Mouse (Mus musculus): Measurements from ENCODE around the gene Maco1.
A peak's percentile ranks its signal among the peaks of the same experiment; 100 is the strongest.

Gene Maco1

DNA sequence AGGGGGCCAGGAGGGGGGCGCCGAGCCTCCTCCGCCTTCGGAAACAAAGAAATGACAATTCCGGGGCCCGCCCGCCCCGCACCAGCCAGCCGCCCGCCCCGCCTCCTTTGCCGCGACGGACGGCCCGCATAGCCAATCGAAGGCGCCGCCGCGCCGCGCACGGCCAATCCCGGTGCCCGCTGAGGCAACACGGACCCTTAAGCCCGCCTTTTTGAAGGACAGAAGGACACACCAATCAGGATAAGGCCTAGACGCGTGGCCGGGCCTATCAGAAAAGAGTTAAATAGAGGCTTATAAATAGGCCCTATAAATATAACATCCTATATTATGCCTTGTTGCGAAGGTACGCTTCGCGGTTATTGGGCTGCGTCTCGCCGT is at the start of gene Maco1:
Gene Maco1, minus strand, starts transcription at position 87 of the 378 bp plus-strand sequence.
- DNase-seq = peak; percentile 99 to 100

DNA sequence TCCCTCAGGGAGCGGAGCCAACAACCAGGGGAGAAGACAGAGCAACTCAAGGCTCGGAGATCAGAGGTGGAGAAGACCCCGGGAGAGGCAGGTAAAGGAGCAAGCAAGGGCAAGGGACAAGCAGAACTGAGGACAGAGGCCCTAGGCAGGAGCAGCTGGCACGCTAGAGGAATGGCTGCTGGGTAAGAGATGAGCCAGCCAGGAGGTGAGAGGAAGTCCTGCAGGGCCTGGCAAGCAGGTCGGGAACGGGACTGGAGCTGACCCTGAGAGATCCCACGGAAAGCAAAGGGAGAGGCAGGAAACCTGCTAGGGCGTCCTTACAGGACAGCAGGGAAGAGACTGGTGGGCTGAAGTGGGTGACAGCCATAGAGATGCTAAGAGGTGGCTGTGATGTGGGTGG is 48.0 kb upstream of the Maco1 start:
- no peak for DNase-seq

DNA sequence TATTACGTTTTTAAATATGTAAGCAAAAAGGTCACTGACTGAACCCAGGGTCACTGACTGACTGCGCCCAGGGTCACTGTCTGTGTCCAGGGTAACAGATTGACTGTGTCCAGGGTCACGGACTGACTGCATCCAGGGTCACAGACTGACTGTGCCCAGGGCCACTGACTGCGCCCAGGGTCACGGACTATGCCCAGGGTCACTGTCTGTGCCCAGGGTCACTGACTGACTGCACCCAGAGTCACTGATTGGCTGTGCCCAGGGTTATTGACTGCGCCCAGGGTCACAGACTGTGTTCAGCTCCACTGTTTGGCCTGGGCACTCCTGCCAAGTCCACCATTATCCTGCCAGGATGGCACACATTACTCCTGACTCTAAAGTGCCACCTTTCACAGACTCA is 44.1 kb upstream of the Maco1 start:
- DNase-seq = peak in 1 of 2 experiments; percentile 24

DNA sequence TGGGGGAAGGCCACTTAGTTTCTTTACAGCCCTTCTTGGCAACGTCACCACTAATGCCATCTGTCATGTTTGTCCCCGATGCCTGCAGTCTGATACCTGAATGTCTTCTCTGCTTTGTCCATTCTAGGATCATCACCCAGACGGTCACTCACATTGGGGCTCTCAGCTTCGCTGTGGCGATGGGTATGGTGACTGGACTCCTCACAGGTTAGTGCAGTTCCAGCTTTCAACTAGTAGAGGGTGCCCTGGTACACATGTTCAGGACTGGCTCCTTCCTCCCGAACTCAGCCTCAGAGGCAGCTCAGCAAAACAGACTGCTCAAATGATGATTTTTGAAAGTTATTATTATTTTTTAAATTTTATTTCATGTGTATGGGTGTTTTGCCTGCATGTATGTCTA is 39.0 kb upstream of the Maco1 start:
- peak; percentile 36 to 66 for DNase-seq

DNA sequence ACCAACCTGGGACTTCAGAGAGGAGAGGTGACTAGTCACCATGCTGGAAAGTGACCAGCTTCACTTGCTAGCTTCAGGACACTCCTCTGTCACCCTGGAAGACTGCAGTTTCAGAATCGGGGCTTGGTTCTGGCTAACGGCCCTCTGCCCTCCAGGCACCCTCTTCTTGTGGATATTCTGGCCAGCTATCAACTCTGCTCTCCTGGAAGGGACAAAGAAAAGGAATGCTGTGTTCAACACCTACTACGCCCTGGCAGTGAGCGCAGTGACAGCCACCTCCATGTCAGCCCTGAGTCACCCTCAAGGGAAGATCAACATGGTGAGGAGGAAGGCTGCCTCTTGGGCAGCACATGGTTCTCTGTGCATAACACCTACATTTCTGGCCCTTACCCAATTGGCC is 31.2 kb upstream of the Maco1 start:
- no peak for DNase-seq

DNA sequence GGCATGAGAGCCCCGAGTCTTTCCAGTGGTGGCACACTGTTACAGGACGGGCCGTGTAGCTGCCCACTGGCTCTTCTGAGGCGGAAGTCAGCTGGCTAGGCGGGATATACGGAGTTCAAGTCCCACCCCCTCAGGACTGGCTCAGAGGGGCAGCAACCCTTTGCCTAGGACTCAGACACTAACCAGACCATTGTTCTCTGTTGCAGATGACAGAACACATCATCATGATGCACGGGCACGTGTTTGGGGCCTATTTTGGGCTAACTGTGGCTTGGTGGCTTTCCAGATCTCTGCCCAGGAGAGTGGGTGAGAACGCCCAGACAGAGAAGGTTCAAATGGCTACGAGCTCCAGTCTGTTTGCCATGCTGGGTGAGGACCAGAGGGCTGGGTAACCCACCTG is 30.7 kb upstream of the Maco1 start:
- DNase-seq = no peak

DNA sequence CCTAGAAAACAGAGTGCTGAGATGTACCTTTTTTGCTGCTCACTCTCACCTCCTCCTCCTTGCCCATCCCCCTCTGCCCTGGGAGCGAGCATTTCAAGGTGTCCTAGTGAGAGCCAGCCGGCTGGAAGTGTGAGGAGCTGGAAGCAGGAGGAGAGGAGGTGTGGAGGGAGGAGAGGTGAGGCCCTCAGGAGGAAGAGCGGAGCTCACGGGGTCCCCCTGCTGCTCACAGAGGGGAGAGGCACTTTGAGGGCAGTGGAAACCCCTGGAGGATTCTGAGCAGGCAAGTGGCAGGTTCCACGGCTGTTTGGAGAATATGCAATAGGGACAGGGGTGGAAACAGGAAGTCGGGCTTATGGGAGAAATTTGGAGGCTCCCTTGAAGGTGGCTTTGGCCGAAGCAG is 30.1 kb upstream of the Maco1 start:
- peak; percentile 28 to 37 for DNase-seq

DNA sequence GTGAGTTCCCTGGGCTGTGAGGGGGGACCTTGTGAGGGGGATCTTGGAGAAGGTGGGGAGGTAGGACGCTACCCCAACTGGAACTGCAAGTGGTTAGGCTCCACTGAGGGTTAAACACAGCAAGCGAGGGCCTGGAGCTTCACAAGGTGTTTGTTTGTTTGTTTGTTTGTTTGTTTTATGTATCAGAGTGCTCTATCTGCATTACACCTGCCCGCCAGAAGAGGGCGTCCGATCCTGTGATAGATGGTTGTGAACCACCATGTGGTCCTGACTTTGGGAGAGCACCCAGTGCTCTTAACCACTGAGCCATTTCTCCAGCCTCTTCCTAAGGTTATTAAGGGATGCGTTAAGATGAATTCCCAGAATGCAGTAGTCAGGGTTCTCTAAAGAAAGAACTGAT is 26.9 kb upstream of the Maco1 start:
- peak in 1 of 2 experiments; percentile 17 for DNase-seq

DNA sequence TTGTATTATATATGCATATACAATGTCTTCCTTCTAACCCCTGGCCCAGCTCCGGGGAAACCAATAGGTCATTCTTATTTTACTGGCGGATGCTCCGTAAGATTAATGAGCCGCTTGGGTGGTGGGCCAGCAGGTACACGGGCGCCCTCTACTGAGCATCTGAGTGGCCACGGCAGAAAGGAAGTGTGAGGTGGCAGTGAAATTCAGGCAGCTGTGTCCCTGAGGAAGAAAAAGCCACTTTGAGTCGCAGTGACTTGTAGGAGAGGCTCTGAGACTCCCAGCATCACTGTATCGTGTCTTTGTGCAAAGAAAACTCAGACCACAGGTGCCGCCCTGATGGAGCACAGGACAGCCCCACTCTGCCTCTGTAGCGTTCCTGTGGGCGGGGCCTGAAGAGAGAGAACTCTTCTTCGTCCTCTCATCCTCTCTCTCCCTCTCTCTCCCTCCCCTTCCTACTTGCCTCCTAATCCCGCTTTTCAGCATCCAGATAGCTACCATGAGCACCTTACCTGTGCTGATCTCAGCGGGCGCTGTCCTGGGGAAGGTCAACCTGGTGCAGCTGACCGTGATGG is 26.4 kb upstream of the Maco1 start:
- peak; percentile 59 to 83 for DNase-seq

DNA sequence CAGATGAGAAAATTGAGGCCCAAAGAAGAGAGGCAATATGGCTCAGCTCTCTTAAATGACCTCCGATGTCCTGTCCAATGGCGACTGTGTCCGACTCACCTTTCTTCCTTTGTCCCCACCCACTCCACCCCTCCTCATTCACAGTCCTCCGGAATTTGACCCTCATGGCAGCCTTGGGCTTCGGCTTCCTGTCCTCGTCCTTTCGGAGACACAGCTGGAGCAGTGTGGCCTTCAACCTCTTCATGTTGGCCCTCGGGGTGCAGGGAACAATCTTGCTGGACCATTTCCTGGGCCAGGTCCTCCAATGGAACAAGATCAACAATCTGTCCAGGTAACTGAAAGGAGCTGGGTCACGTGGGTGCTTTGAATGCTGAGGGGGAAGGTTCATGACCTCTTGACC is 23.0 kb upstream of the Maco1 start:
- DNase-seq = no peak

DNA sequence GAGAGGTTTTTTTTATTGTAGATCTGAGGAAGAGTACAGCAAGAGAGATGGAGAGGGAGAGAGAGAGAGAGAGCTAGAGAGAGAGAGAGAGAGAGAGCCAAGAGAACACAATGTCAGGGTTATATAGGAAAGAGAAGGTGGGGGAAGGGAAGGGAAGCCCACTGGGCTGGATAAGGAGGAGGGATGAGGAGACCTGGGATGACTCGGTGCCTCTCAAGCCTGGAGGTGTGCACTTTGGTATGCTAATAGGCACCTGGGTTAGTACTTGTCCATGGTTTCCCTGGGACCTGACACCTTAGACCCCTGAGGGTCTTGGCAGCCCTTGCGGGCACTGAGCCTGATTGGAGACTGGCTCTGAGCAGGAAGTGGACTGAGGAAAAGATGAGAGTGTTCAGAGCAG is 18.8 kb upstream of the Maco1 start:
- no peak for DNase-seq

DNA sequence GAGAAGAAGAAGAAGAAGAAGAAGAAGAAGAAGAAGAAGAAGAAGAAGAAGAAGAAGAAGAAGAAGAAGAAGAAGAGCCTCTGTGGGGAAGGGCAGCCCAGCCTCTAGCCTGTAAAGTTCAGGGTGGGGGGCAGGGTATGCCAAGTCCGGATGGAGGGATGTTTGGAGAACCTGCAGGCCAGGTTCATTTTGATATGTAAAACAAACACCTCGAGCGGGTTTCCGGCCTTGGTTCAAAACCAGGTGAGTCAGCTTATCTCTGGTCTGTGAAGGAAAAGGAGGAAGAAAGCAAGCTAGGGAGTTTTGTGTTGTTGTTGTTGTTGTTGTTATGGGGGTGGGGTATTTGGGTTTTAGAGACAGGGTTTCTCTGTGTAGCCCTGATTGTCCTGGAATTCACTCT is 18.3 kb upstream of the Maco1 start:
- no peak for DNase-seq

DNA sequence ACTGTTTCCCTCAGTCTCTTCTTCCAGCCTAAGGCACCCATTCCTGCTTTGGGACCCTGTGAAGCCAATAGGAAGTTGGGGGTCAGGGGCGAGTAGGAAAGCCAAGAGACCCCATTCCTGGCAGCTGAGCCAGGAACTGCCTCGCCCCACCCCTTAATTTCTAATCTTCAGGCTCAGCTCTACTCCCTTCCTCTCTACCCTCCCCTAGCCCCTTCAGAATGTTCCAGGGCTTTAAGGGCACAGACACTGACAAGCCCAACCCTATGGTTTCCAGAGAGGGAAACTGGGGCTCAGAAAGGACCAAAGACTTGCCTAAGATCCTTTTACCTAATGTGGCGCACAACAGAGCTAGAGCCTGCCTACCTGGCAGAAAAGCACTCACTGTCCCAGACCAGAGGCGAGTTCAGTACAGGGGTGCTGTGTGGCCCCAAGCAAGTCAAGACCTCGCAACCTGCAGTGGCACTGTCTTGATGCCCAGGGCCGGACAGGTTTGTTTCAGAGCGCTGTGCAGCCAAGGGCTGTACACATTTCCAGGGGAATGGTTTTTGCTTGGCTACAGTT is 16.8 kb upstream of the Maco1 start:
- DNase-seq = no peak

DNA sequence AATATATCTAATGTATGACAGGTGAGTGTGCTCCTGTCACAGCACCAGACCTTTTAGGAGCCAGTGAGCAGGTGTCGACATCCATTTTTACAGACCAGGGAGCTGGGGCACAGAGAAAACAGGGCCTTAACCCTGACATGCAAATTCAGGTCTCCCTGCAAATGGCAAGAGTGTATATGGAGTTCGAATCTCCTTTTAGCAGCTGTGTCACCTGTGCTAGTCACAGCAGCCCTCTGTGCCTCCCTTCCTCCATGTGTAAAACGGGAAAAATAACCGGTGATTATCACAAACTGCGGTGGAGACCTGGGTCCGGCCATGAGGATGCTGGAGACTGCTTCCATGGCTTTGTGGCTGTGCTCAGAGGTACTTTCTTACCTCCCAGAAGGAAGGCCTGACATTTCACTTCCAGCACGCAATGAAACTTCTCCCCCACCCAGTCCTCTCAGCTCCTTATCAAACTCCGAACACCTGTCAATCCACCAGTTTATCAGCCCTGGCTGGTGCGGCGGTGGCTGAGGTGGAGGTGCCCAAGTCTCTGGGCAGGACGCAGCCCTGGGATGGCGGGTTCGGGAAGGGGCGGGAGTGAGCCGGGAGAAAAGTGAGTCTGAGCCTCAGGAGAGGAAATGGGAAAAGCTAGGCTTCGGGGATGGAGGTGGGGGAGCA is 16.1 kb upstream of the Maco1 start:
- DNase-seq = no peak

DNA sequence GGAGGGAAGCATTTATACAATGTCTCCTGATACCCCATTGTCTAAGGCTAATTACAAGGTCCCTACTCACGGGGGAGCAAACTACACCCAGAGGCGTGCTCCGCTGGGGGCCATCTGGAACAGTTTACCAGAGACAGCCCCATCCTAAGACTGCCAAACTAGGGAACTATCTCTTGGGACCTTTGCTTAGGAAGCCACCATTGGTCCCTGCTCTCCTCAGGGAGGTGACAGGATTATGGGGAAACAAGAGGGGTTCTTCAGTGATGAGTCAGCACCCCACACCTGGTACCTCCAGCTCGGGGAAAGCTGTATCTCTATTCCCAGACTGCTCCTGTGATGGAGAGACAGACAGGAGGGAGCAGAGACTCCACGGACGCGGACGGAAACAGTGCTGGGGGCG is 15.3 kb upstream of the Maco1 start:
- DNase-seq = no peak

DNA sequence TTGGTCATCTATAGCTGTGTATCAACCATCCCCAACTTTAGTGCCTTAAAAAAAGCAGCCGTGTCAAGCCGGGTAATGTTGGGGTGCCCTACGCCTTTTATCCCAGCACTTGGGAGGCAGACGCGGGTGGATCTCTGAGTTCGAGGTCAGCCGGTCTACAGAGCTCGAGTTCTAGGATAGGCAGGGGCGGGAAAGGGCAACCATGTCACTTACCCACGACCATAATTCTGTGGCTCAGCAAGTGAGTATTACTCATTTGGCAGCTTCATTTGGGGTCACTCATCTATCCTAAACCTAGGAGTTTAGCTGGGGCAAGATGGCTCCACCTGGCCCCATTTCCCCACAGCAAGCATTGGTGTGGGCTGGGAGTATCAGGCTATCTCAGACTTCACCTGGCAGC is 14.9 kb upstream of the Maco1 start:
- no peak for DNase-seq

DNA sequence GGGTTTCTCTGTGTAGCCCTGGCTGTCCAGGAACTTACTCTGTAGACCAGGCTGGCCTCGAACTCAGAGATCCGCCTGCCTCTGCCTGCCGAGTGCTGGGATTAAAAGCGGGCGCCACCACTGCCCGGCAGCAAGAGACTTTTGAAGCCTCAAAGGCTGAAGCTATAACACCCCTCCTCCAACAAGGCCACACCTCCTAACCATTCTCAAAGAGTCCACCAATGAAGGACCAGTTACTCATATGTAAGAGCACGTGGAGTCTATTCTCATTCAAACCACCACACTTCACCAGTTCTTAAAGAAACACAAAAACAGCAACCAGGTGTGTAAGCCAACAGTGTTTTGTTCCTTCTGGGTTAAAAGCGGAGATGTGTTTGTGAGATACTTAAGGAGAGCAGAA is 14.5 kb upstream of the Maco1 start:
- DNase-seq = no peak

DNA sequence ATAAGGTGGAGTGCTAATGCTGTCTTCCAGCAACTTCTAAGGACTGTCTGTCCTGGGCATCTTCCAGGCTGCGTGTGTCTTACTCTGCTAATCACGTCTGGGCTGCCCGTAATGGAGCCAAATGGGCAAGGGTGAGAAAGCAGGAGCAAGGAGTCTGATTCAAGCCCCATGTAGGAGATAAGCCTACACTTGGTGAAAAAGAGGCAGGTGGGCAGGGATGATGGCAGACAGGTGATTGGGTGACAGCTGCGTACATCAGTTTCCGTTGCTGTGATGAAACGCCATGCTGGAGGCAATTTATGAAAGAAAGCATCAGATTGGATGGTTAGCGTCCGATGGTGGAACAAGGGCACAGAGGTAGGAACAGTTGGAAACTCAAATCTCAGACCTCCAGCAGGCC is 14.1 kb upstream of the Maco1 start:
- DNase-seq = no peak

DNA sequence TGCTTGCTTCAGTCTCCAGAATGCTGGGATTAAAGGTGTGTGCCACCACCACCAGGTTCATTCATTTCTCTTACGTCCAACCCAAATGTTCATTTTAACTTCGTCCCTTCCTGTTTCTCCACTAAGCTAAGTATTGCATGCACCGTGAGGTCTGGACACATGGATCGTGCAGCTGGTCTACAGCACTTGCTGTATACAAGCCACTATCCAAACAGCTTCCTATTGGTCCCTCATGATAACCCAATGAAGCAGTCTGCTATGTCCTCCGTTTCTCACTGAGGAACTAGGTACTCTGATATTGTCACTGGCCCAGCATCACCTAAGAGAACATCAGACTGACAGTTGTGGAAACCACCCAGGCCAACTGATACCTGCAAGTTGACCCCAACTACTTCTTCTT is 12.6 kb upstream of the Maco1 start:
- DNase-seq = no peak

DNA sequence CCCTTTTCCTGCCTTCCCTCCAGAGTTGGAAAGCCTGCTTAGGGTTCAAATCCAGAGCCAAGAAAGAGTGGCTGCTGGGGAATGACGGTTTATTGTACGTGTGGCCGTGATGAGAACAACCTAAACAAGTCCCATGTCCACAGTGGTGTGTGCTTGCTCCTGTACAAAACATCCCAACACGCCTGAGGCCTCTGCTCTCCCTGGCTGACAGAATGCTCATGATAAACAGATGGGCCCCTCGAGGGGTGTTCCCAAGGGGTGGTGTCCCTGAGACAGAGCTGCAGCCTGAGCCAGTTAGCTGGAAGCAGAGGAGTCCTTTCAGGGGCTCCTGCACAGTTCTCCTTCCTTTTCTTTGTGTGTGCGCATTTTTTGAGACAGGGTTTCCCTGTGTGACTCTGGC is 12.2 kb upstream of the Maco1 start:
- DNase-seq = no peak

DNA sequence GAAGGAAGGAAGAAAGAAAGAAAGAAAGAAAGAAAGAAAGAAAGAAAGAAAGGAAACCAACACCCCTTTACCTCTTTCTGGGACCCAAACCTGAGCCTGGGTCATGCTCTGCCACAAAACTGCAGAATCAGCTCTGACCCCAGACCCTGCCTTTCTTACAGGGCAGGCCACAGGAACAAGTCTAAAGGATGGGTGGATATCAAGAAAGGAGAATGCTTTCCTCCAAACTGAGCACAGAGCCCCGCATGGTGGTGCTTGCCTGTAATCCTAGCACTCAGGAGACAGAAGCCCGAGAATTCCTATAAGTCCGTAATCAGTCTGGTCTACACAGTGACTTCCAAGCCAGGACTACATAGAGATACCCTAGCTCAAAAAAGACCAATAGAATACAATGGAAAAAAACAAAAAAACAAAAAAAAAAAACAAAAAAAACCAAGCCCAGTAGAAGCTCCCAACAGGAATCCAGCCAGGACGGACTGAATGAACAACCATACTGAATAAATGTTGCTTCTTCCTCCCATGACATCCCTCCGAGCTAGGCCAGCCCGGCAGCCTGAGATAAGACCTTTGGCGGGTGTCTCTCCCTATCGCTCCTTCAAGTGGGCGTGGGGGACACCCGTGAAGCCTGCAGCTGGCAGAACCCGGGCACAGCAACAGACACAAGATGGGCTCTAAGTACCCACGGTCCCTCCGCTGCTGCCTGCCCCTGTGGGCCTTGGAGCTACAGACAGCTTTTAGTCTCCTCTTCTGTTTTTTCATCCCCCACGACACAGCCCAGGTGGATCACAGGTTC is 11.0 kb upstream of the Maco1 start, which contains the start of gene Rhd:
Gene Rhd, plus strand, starts transcription at position 600 of the 793 bp plus-strand sequence.
- DNase-seq = no peak

DNA sequence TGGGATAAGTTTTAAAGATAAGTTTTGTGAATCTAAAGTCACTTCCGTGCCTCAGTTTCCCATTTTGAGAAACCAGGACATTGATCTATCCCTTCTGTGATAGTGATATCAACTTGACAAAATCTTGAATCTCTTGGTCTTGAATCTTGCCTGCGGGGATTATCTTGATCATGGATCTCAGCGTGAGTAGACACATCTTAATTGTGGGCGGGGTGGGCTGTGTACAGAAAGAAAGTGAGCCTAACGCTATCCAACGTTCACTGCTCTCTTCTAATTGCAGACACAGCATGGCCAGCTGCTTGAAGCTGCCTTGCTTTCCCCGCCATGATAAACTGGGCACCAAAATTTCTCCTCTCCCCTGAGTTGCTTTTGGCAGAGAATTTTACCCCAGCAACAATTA is 9.9 kb upstream of the Maco1 start:
- no peak for DNase-seq

DNA sequence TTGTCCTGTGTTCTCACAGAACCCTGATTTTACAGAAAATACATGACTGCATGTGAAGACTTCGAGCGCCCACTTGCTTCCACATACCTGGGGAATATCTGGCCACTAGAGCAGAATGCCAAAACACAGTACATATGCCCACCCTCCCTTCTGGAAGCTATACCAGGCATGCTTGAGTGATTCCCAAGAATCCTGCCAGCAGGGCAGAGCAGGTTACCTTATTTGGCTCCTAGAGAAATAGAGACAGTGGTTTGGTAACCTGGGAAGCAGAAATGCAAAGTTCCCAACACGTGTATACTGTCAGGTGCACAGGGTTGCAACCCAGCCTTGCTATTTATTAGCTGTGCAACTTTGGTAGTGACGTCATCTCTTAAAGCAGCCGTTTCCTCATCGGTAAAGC is 8.7 kb upstream of the Maco1 start:
- DNase-seq = peak; percentile 30 to 55

DNA sequence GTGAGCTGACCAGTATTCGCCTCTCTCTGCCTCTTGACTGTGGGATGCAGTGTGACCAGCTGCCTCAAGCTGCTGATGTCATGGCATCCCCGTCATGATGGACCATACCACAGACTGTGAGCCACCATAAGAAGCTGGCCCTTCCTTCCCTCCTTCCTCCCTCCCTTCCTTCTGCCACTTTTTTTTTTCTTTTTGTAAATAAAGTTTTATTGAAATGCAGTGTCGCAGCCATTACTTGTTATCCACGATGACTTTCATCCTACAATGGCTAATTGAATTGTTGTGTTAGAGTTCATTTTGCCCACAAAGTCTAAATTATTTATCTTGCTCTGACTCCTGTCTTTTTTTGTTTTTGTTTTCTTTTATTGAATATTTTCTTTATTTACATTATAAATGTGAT is 5.3 kb upstream of the Maco1 start:
- no peak for DNase-seq
